Comparison of ENCODE assay signal across 19 mouse cellular contexts in genomic region chr15:98812741-98813424, GRCm38 (mm10). TPM values are rescaled to one million over a fixed set of nuclear protein-coding genes. Genes with fewer than 3 reads are reported as not detected.
DNase-seq lines count a peak whose midpoint lies in the region; ATAC-seq and TF ChIP-seq lines count a peak whose summit lies in the region.
"Had no signal": no experiment of that assay in that cellular context is flagged by ENCODE, and none has a peak within 500 bp of the region (broad histone marks: within the 10 kb centered on the region; RNA-seq: fewer than 3 reads in every experiment).

No protein-coding gene starts in this region.

- 0 out of 4 replicates have a peak, but pooled peaks cover 0 to 7% of the 10 kb centered on the region in 2 experiments for H3K4me1 ChIP-seq in MEL (ENCODE audit: control insufficient read depth in 1 of 2, insufficient read depth in 2 of 2, low read length in 2 of 2)

- H3K27me3 ChIP-seq in MEL (ENCODE audit: control insufficient read depth in 1 of 2, insufficient read depth in 2 of 2, low read length in 2 of 2) = no peaks in the 10 kb centered on the region

- no peak overlapping the region for H3K27ac ChIP-seq in MEL (ENCODE audit: control insufficient read depth, low read depth, low read length)
- H3K27ac ChIP-seq: hindbrain, embryonic 10.5 days; macrophage; midbrain, embryonic 15.5 days had no signal

- H3K4me3 ChIP-seq in MEL (ENCODE audit: control insufficient read depth in 1 of 2, insufficient read depth in 1 of 2, low read depth in 2 of 2, low read length in 2 of 2) = no peak overlapping the region
- H3K4me3 ChIP-seq: hindbrain, embryonic 10.5 days; midbrain, embryonic 15.5 days had no signal

- peaks cover 7% of the 10 kb centered on the region for H3K79me2 ChIP-seq in MEL (ENCODE audit: control insufficient read depth, insufficient read depth, low read length, poor library complexity)

- TF ChIP-seq POLR2A in MEL (IDR thresholded peaks at IDR 0.05; ENCODE audit: control insufficient read depth in 1 of 2, insufficient read depth in 1 of 2, low read depth in 1 of 2, low read length in 2 of 2, poor library complexity in 1 of 2) = peak in 1 of 2 experiments; percentile 45; a peak in 2 of 4 replicates

- no peaks in the 10 kb centered on the region for H3K9me3 ChIP-seq in MEL (replicated peaks; ENCODE audit: insufficient read depth, low read length)
- H3K9me3 ChIP-seq: hindbrain, embryonic 10.5 days; midbrain, embryonic 15.5 days had no signal

- 0 out of 2 replicates have a peak, but pooled peaks have one; percentile 7 for ATAC-seq in erythroblast, adult 5-6 weeks (replicated peaks; ENCODE audit: low FRiP score, poor library complexity, severe bottlenecking)
- ATAC-seq: forebrain, postnatal 0 days; midbrain, embryonic 15.5 days had no signal

- H3K36me3 ChIP-seq in MEL (ENCODE audit: control insufficient read depth in 1 of 2, insufficient read depth in 2 of 2, low read length in 2 of 2) = peaks cover 0 to 5% of the 10 kb centered on the region in 2 experiments; a peak in 2 of 4 replicates

- TF ChIP-seq RAD21 in MEL (IDR thresholded peaks at IDR 0.05; ENCODE audit: low read depth, low read length) = no peak

- no peak overlapping the region for H3K9ac ChIP-seq in MEL (ENCODE audit: control insufficient read depth, low read depth, low read length, poor library complexity, severe bottlenecking)
- H3K9ac ChIP-seq: forebrain, postnatal 0 days; midbrain, embryonic 15.5 days had no signal

- no peak for TF ChIP-seq EP300 in MEL (IDR thresholded peaks at IDR 0.05; ENCODE audit: low read depth in 1 of 2, low read length in 2 of 2)

- TF ChIP-seq CTCF in MEL (IDR thresholded peaks at IDR 0.05 in 2 of 3, conservative IDR thresholded peaks at IDR 0.05 in 1 of 3; ENCODE audit: control insufficient read depth in 1 of 3, insufficient read depth in 1 of 3, low read depth in 2 of 3, low read length in 3 of 3, poor library complexity in 1 of 3, severe bottlenecking in 1 of 3) = no peak

- DNase-seq in MEL (ENCODE audit: low read depth, low spot score) = peak; percentile 33
- peak; percentile 82 to 84 for DNase-seq in layer of hippocampus, postnatal 36 days
- DNase-seq in right cerebral cortex, postnatal 10 days (ENCODE audit: low spot score in 2 of 2) = peak; percentile 77 to 84
- no peak for DNase-seq in urinary bladder, postnatal 36 days (ENCODE audit: low spot score in 2 of 2)
- no peak for DNase-seq in embryo, embryonic 10 days (ENCODE audit: low spot score)
- no peak for DNase-seq in lung, postnatal 10 days
- DNase-seq: adrenal gland, postnatal 14 days; cerebellum, adult 9-10 months; forebrain, postnatal 0 days; gastrocnemius, postnatal 25 days; lung, adult 2 months had no signal

TF ChIP-seq in MEL, 35 proteins besides CTCF, POLR2A, EP300 and RAD21:
- no peak for TF ChIP-seq MAZ (IDR thresholded peaks at IDR 0.05; ENCODE audit: low read depth, low read length)
- no peak for TF ChIP-seq USF2 (IDR thresholded peaks at IDR 0.05; ENCODE audit: borderline replicate concordance in 1 of 2, insufficient read depth in 1 of 2, low read depth in 1 of 2, low read length in 2 of 2)
- no peak for TF ChIP-seq TBP (IDR thresholded peaks at IDR 0.05; ENCODE audit: low read depth, low read length)
- no peak for TF ChIP-seq SMC3 (IDR thresholded peaks at IDR 0.05; ENCODE audit: low read depth, low read length)
- no peak for TF ChIP-seq RCOR1 (IDR thresholded peaks at IDR 0.05; ENCODE audit: low read depth, low read length)
- no peak for TF ChIP-seq MAX (IDR thresholded peaks at IDR 0.05; ENCODE audit: low read length)
- TF ChIP-seq E2F4 (IDR thresholded peaks at IDR 0.05; ENCODE audit: borderline replicate concordance, low read depth, low read length) = no peak
- TF ChIP-seq SIN3A (IDR thresholded peaks at IDR 0.05; ENCODE audit: low read length) = no peak
- no peak for TF ChIP-seq ZC3H11A (IDR thresholded peaks at IDR 0.05; ENCODE audit: low read depth, low read length)
- no peak for TF ChIP-seq MXI1 (IDR thresholded peaks at IDR 0.05; ENCODE audit: low read depth, low read length)
- no peak for TF ChIP-seq CHD1 (IDR thresholded peaks at IDR 0.05; ENCODE audit: low read depth, low read length)
- TF ChIP-seq MYC (IDR thresholded peaks at IDR 0.05; ENCODE audit: low read depth, low read length) = no peak
- TF ChIP-seq ZNF384 (IDR thresholded peaks at IDR 0.05; ENCODE audit: low read depth, low read length) = no peak
- no peak for TF ChIP-seq HCFC1 (IDR thresholded peaks at IDR 0.05; ENCODE audit: low read depth, low read length)
- no peak for TF ChIP-seq ELF1 (IDR thresholded peaks at IDR 0.05; ENCODE audit: low read depth, low read length)
- no peak for TF ChIP-seq MEF2A (IDR thresholded peaks at IDR 0.05; ENCODE audit: extremely low read depth, insufficient replicate concordance, low read depth, low read length, poor library complexity, severe bottlenecking)
- no peak for TF ChIP-seq UBTF (IDR thresholded peaks at IDR 0.05; ENCODE audit: borderline replicate concordance, insufficient read depth, low read depth, low read length)
- TF ChIP-seq NRF1 (IDR thresholded peaks at IDR 0.05; ENCODE audit: insufficient read depth, low read depth, low read length, poor library complexity, severe bottlenecking) = no peak

RNA-seq across cellular contexts. Expression of gene Ddn, which starts 3.6 kb away (rescaled TPM):
- 2.8 and 4.0 TPM in 2 replicates for total RNA-seq in MEL (2012; rRNA removed)
- polyA plus RNA-seq in MEL (2012; ENCODE audit: insufficient read depth in 1 of 2, insufficient read length in 2 of 2, low read depth in 1 of 2, low replicate concordance in 2 of 2, missing spikeins in 1 of 2) = 1 to 10 TPM in 1 of 2 experiments, not detected in 1; 4.2 TPM
- total RNA-seq in erythroblast, adult 5-6 weeks (2015; ENCODE audit: low replicate concordance) = not detected in 2 replicates
- total RNA-seq in erythroblast, adult 5-6 weeks (2017; ENCODE audit: low replicate concordance) = not detected in 2 replicates
- 1,000 to 10,000 TPM; 1,665 to 1,670 TPM for total RNA-seq in layer of hippocampus, postnatal 36 days (2021)
- total RNA-seq: adrenal gland, postnatal 14 days; liver, adult 2 months had no signal
- polyA plus RNA-seq: liver, adult 2 months; macrophage had no signal

RNA-seq across cellular contexts. Expression of gene Prkag1, which starts 18.4 kb away (rescaled TPM):
- total RNA-seq in MEL (2012; rRNA removed) = 122 and 126 TPM in 2 replicates
- polyA plus RNA-seq in MEL (2012; ENCODE audit: insufficient read depth in 1 of 2, insufficient read length in 2 of 2, low read depth in 1 of 2, low replicate concordance in 2 of 2, missing spikeins in 1 of 2) = 100 to 1,000 TPM; 141 to 348 TPM
- 20.2 and 21.5 TPM in 2 replicates for total RNA-seq in erythroblast, adult 5-6 weeks (2015; ENCODE audit: low replicate concordance)
- total RNA-seq in erythroblast, adult 5-6 weeks (2017; ENCODE audit: low replicate concordance) = 35.1 and 37.9 TPM in 2 replicates
- 10 to 100 TPM; 49.0 to 52.5 TPM for total RNA-seq in layer of hippocampus, postnatal 36 days (2021)

RNA-seq across cellular contexts. Expression of gene Wnt1, which starts 23.2 kb away (rescaled TPM):
- total RNA-seq in MEL (2012; rRNA removed) = not detected in 2 replicates
- not detected for polyA plus RNA-seq in MEL (2012; ENCODE audit: insufficient read depth in 1 of 2, insufficient read length in 2 of 2, low read depth in 1 of 2, low replicate concordance in 2 of 2, missing spikeins in 1 of 2)
- not detected in 2 replicates for total RNA-seq in erythroblast, adult 5-6 weeks (2015; ENCODE audit: low replicate concordance)
- total RNA-seq in erythroblast, adult 5-6 weeks (2017; ENCODE audit: low replicate concordance) = not detected in 2 replicates
- total RNA-seq in layer of hippocampus, postnatal 36 days (2021) = not detected
- total RNA-seq: adrenal gland, postnatal 14 days; forebrain, postnatal 0 days; gastrocnemius, postnatal 25 days; liver, adult 2 months had no signal
- polyA plus RNA-seq: heart, embryonic 14.5 days; kidney, embryonic 14.5 days; liver, adult 2 months; lung, adult 2 months; macrophage; spleen, adult 2 months had no signal

RNA-seq across cellular contexts. Expression of gene Wnt10b, which starts 34.9 kb away (rescaled TPM):
- 0.13 and 0.23 TPM in 2 replicates for total RNA-seq in MEL (2012; rRNA removed)
- polyA plus RNA-seq in MEL (2012; ENCODE audit: insufficient read depth in 1 of 2, insufficient read length in 2 of 2, low read depth in 1 of 2, low replicate concordance in 2 of 2, missing spikeins in 1 of 2) = under 1 TPM in 1 of 2 experiments, not detected in 1; 0.14 TPM
- 1.0 TPM in 1 of 2 replicates, not detected in the other for total RNA-seq in erythroblast, adult 5-6 weeks (2015; ENCODE audit: low replicate concordance)
- not detected in 2 replicates for total RNA-seq in erythroblast, adult 5-6 weeks (2017; ENCODE audit: low replicate concordance)
- under 1 TPM; 0.42 to 0.61 TPM for total RNA-seq in layer of hippocampus, postnatal 36 days (2021)
- total RNA-seq: liver, adult 2 months had no signal
- polyA plus RNA-seq: forebrain, postnatal 0 days; heart, embryonic 14.5 days; kidney, embryonic 14.5 days; liver, adult 2 months; macrophage; midbrain, embryonic 15.5 days had no signal

RNA-seq across cellular contexts. Expression of gene Arf3, which starts 49.9 kb away (rescaled TPM):
- total RNA-seq in MEL (2012; rRNA removed) = 37.4 and 41.1 TPM in 2 replicates
- 100 to 1,000 TPM; 140 to 239 TPM for polyA plus RNA-seq in MEL (2012; ENCODE audit: insufficient read depth in 1 of 2, insufficient read length in 2 of 2, low read depth in 1 of 2, low replicate concordance in 2 of 2, missing spikeins in 1 of 2)
- 7.1 and 8.4 TPM in 2 replicates for total RNA-seq in erythroblast, adult 5-6 weeks (2015; ENCODE audit: low replicate concordance)
- 4.6 and 8.1 TPM in 2 replicates for total RNA-seq in erythroblast, adult 5-6 weeks (2017; ENCODE audit: low replicate concordance)
- total RNA-seq in layer of hippocampus, postnatal 36 days (2021) = 100 to 1,000 TPM; 792 to 841 TPM

Comparison
In these comparisons a context has a peak if more than half of its experiments do, and no peak if none do; other contexts are left out.
1. DNase-seq: peak in MEL (single experiment), layer of hippocampus, postnatal 36 days (2 of 2) and right cerebral cortex, postnatal 10 days (2 of 2); none in urinary bladder, postnatal 36 days (0 of 2), embryo, embryonic 10 days (single experiment) and lung, postnatal 10 days (single experiment).
2. RNA of gene Ddn, which starts 3.6 kb away (total RNA-seq): 1,665 to 1,670 TPM in layer of hippocampus, postnatal 36 days; 2.8 to 4.0 TPM in MEL and not detected in erythroblast, adult 5-6 weeks; every median in the first group is over 100 times any median in the second.